Mouse (Mus musculus) left cerebral cortex, adult 2 months (tissue): ENCODE results near the gene Exosc7. TPM values are rescaled to one million over a fixed set of nuclear protein-coding genes. Genes with fewer than 3 reads are reported as not detected.

Source experiments
- DNase-seq, 2 experiments: peaks; one replicate each; pipeline ENCODE4 v3.0.0; 2021 to 2022; ENCODE audit warnings: low spot score in 2 of 2, mixed read lengths in 1 of 2; ENCODE audit errors: extremely low spot score in 1 of 2
- H3K27ac ChIP-seq: fragments of 200-600 bp; 2 replicates; pipeline ENCODE4 v1.8.1; 2022
- H3K4me3 ChIP-seq: fragments of 200-600 bp; 2 replicates; pipeline ENCODE4 v1.8.1; 2022
- CTCF ChIP-seq: fragments of 200-600 bp; IDR thresholded peaks from 2 replicates; pipeline ENCODE4 v1.8.1; 2022; ENCODE audit warnings: antibody characterized with exemption, mild to moderate bottlenecking, moderate library complexity
- intact Hi-C: fragments of 180-260 bp; cut with DNase I; formaldehyde crosslinking; loops from one replicate; pipeline ENCODE4 v1.15.1; 2025
- total RNA-seq, 2 experiments: library from RNA; stranded (reverse); gene quantifications; 2 replicates each; pipeline ENCODE4 v1.2.3; 2021

Gene Exosc7
- total RNA-seq, 2 experiments from 2014 or later: 43.0 to 48.9 TPM

GRCm38 (mm10) chr9:123111751-123112221 is 1.2 kb upstream of the Exosc7 start:
- TF ChIP-seq CTCF: no peak
- H3K4me3 ChIP-seq: peak overlapping the region; percentile 83; the same call in 1 of the 2 replicates
- intact Hi-C loops: loop anchor here (2.0 to 5.0 kb wide), 2 partner anchors 89 to 159 kb away; partner anchors contain the start of genes 1110059G10Rik and Kif15
- no peak overlapping the region for H3K27ac ChIP-seq
- DNase-seq: no peak

GRCm38 (mm10) chr9:123113931-123114330 is 916 bp downstream of the Exosc7 start:
- intact Hi-C loops: loop anchor here (2.0 to 5.0 kb wide), 2 partner anchors 91 to 162 kb away; partner anchors contain the start of genes 1110059G10Rik and Kif15
- H3K27ac ChIP-seq: no peak overlapping the region

GRCm38 (mm10) chr9:123115566-123115965 is 2.6 kb downstream of the Exosc7 start:
- Histone ChIP-seq H3K27ac (no peak overlapping the region), H3K4me3 (no peak overlapping the region)
- DNase-seq: no peak
- intact Hi-C loops: no loop called here
- no peak for TF ChIP-seq CTCF

More at GRCm38 (mm10) chr9:123113931-123114330, 916 bp downstream of the Exosc7 start:
- H3K4me3 ChIP-seq: peak overlapping the region; percentile 83
- TF ChIP-seq CTCF: no peak
- DNase-seq: no peak

- intact Hi-C loops: no loop called here
- H3K27ac ChIP-seq: no peak overlapping the region
- no peak for DNase-seq
- TF ChIP-seq CTCF: no peak
- H3K4me3 ChIP-seq: no peak overlapping the region
Measured at GRCm38 (mm10) chr9:123123017-123123416, 10.0 kb downstream of the Exosc7 start.

GRCm38 (mm10) chr9:123123571-123124412 is 10.8 kb downstream of the Exosc7 start:
- Histone ChIP-seq H3K27ac (no peak overlapping the region), H3K4me3 (no peak overlapping the region)
- intact Hi-C loops: no loop called here
- TF ChIP-seq CTCF: peak; percentile 90
- DNase-seq: no peak

- TF ChIP-seq CTCF: no peak
- DNase-seq: no peak
- H3K4me3 ChIP-seq: no peak overlapping the region
- H3K27ac ChIP-seq: no peak overlapping the region
- intact Hi-C loops: no loop called here
Measured at GRCm38 (mm10) chr9:123124413-123124981, 11.5 kb downstream of the Exosc7 start.

GRCm38 (mm10) chr9:123127663-123128062 is 14.6 kb downstream of the Exosc7 start:
- no peak for DNase-seq

GRCm38 (mm10) chr9:123132994-123133393 is 20.0 kb downstream of the Exosc7 start:
- intact Hi-C loops: no loop called here
- TF ChIP-seq CTCF: no peak
- Histone ChIP-seq H3K27ac (no peak overlapping the region), H3K4me3 (no peak overlapping the region)
- no peak for DNase-seq

More at GRCm38 (mm10) chr9:123127663-123128062, 14.6 kb downstream of the Exosc7 start:
- Histone ChIP-seq H3K4me3 (no peak overlapping the region), H3K27ac (no peak overlapping the region)
- no peak for TF ChIP-seq CTCF
- intact Hi-C loops: no loop called here

GRCm38 (mm10) chr9:123136953-123137682 is 24.1 kb downstream of the Exosc7 start:
- Histone ChIP-seq H3K4me3 (no peak overlapping the region), H3K27ac (no peak overlapping the region; the same call in 1 of the 2 replicates)
- intact Hi-C loops: no loop called here
- DNase-seq: no peak
- no peak for TF ChIP-seq CTCF

GRCm38 (mm10) chr9:123138891-123139474 is 26.0 kb downstream of the Exosc7 start:
- no peak overlapping the region; the same call in 1 of the 2 replicates for H3K27ac ChIP-seq

GRCm38 (mm10) chr9:123139887-123140614 is 27.0 kb downstream of the Exosc7 start:
- intact Hi-C loops: no loop called here
- 0 out of 2 replicates have a peak overlapping the region, but pooled peaks have one; percentile 28 for H3K27ac ChIP-seq
- no peak for DNase-seq
- TF ChIP-seq CTCF: no peak
- H3K4me3 ChIP-seq: no peak overlapping the region

More at GRCm38 (mm10) chr9:123138891-123139474, 26.0 kb downstream of the Exosc7 start:
- no peak for TF ChIP-seq CTCF
- DNase-seq: no peak
- intact Hi-C loops: no loop called here
- no peak overlapping the region for H3K4me3 ChIP-seq
